Mouse (Mus musculus): ENCODE measurements around the gene Cd8a. TPM values are rescaled to one million over a fixed set of nuclear protein-coding genes. Genes with fewer than 3 reads are reported as not detected.

Gene Cd8a
- total and polyA plus RNA-seq, 2 experiments from 2014 or later = not detected

- no peak for TF ChIP-seq CTCF (IDR thresholded peaks at IDR 0.05)
Observed at GRCm38 (mm10) chr6:71372041-71372720, 1.0 kb upstream of the Cd8a start.

GRCm38 (mm10) chr6:71374311-71374829 lies 1.1 kb downstream of the Cd8a start:
- Histone ChIP-seq H3K9me3 (ENCODE audit: low read length) (no peaks in the 10 kb centered on the region), H3K27me3 (ENCODE audit: insufficient read depth, low read length) (no peaks in the 10 kb centered on the region), H3K4me1 (ENCODE audit: insufficient read depth, low read length) (no peaks in the 10 kb centered on the region), H3K4me3 (ENCODE audit: low read depth, low read length) (no peak overlapping the region), H3K27ac (ENCODE audit: low read depth, low read length) (no peak overlapping the region), H3K36me3 (ENCODE audit: insufficient read depth, low read length) (no peaks in the 10 kb centered on the region), H3K9ac (replicated peaks; ENCODE audit: low read length, poor library complexity, severe bottlenecking) (no peak overlapping the region), H3K4me2 (ENCODE audit: low read depth, low read length, poor library complexity, severe bottlenecking) (no peak overlapping the region)
- ATAC-seq (ENCODE audit: low FRiP score) (no peak), DNase-seq (ENCODE audit: low spot score) (no peak)
- 87% methylated on average over 19 of the region's 19 CpGs for WGBS
- TF ChIP-seq CTCF (IDR thresholded peaks at IDR 0.05) = no peak

More at GRCm38 (mm10) chr6:71372041-71372720, 1.0 kb upstream of the Cd8a start:
- ATAC-seq (ENCODE audit: low FRiP score) (no peak), DNase-seq (ENCODE audit: low spot score) (no peak)
- H3K27ac ChIP-seq (ENCODE audit: low read depth, low read length) = no peak overlapping the region
- no peaks in the 10 kb centered on the region for H3K4me1 ChIP-seq (ENCODE audit: insufficient read depth, low read length)
- H3K36me3 ChIP-seq (ENCODE audit: insufficient read depth, low read length) = no peaks in the 10 kb centered on the region
- no peaks in the 10 kb centered on the region for H3K27me3 ChIP-seq (ENCODE audit: insufficient read depth, low read length)
- H3K9ac ChIP-seq (replicated peaks; ENCODE audit: low read length, poor library complexity, severe bottlenecking) = no peak overlapping the region
- H3K9me3 ChIP-seq (ENCODE audit: low read length) = no peaks in the 10 kb centered on the region
- no peak overlapping the region for H3K4me3 ChIP-seq (ENCODE audit: low read depth, low read length)
- H3K4me2 ChIP-seq (ENCODE audit: low read depth, low read length, poor library complexity, severe bottlenecking) = no peak overlapping the region
- 83% methylated on average over 5 of the region's 5 CpGs for WGBS

- no peaks in the 10 kb centered on the region for H3K9me3 ChIP-seq (ENCODE audit: low read length)
- H3K36me3 ChIP-seq (ENCODE audit: insufficient read depth, low read length) = no peaks in the 10 kb centered on the region
- H3K4me1 ChIP-seq (ENCODE audit: insufficient read depth, low read length) = no peaks in the 10 kb centered on the region
- DNase-seq (ENCODE audit: low spot score) = no peak
- no peak overlapping the region for H3K9ac ChIP-seq (replicated peaks; ENCODE audit: low read length, poor library complexity, severe bottlenecking)
- 82% methylated on average over 2 of the region's 2 CpGs for WGBS
- no peak for ATAC-seq (ENCODE audit: low FRiP score)
- no peak overlapping the region for H3K4me2 ChIP-seq (ENCODE audit: low read depth, low read length, poor library complexity, severe bottlenecking)
- H3K27me3 ChIP-seq (ENCODE audit: insufficient read depth, low read length) = no peaks in the 10 kb centered on the region
- no peak for TF ChIP-seq CTCF (IDR thresholded peaks at IDR 0.05)
- H3K4me3 ChIP-seq (ENCODE audit: low read depth, low read length) = no peak overlapping the region
- no peak overlapping the region for H3K27ac ChIP-seq (ENCODE audit: low read depth, low read length)
Observed at GRCm38 (mm10) chr6:71374921-71375320, 1.7 kb downstream of the Cd8a start.

- no peak for DNase-seq (ENCODE audit: low spot score)
- Histone ChIP-seq H3K36me3 (ENCODE audit: insufficient read depth, low read length) (no peaks in the 10 kb centered on the region), H3K27ac (ENCODE audit: low read depth, low read length) (no peak overlapping the region), H3K27me3 (ENCODE audit: insufficient read depth, low read length) (no peaks in the 10 kb centered on the region), H3K4me2 (ENCODE audit: low read depth, low read length, poor library complexity, severe bottlenecking) (no peak overlapping the region), H3K9me3 (ENCODE audit: low read length) (no peaks in the 10 kb centered on the region), H3K4me3 (ENCODE audit: low read depth, low read length) (no peak overlapping the region), H3K9ac (replicated peaks; ENCODE audit: low read length, poor library complexity, severe bottlenecking) (no peak overlapping the region), H3K4me1 (ENCODE audit: insufficient read depth, low read length) (no peaks in the 10 kb centered on the region)
- no peak for TF ChIP-seq CTCF (IDR thresholded peaks at IDR 0.05)
- ATAC-seq (ENCODE audit: low FRiP score) = no peak
- WGBS = 95% methylated on average over 13 of the region's 13 CpGs
Observed at GRCm38 (mm10) chr6:71376711-71377110, 3.5 kb downstream of the Cd8a start.

- Histone ChIP-seq H3K4me2 (ENCODE audit: low read depth, low read length, poor library complexity, severe bottlenecking) (no peak overlapping the region), H3K27me3 (ENCODE audit: insufficient read depth, low read length) (no peaks in the 10 kb centered on the region), H3K4me1 (ENCODE audit: insufficient read depth, low read length) (no peaks in the 10 kb centered on the region), H3K9ac (replicated peaks; ENCODE audit: low read length, poor library complexity, severe bottlenecking) (no peak overlapping the region), H3K9me3 (ENCODE audit: low read length) (no peaks in the 10 kb centered on the region), H3K27ac (ENCODE audit: low read depth, low read length) (no peak overlapping the region), H3K4me3 (ENCODE audit: low read depth, low read length) (no peak overlapping the region), H3K36me3 (ENCODE audit: insufficient read depth, low read length) (no peaks in the 10 kb centered on the region)
- no peak for DNase-seq (ENCODE audit: low spot score)
- no peak for ATAC-seq (ENCODE audit: low FRiP score)
- TF ChIP-seq CTCF (IDR thresholded peaks at IDR 0.05) = no peak
- WGBS = 96% methylated on average over 5 of the region's 5 CpGs
Observed at GRCm38 (mm10) chr6:71381654-71382053, 8.4 kb downstream of the Cd8a start.

GRCm38 (mm10) chr6:71390496-71390895 lies 17.3 kb downstream of the Cd8a start:
- DNase-seq (ENCODE audit: low spot score) = peak; percentile 42
- TF ChIP-seq CTCF (IDR thresholded peaks at IDR 0.05) = no peak

More at GRCm38 (mm10) chr6:71390496-71390895, 17.3 kb downstream of the Cd8a start:
- 93% methylated on average over 2 of the region's 2 CpGs for WGBS
- H3K4me2 ChIP-seq (ENCODE audit: low read depth, low read length, poor library complexity, severe bottlenecking) = no peak overlapping the region
- peaks cover 14% of the 10 kb centered on the region for H3K36me3 ChIP-seq (ENCODE audit: insufficient read depth, low read length)
- H3K9ac ChIP-seq (replicated peaks; ENCODE audit: low read length, poor library complexity, severe bottlenecking) = no peak overlapping the region
- ATAC-seq (ENCODE audit: low FRiP score) = no peak
- H3K4me3 ChIP-seq (ENCODE audit: low read depth, low read length) = no peak overlapping the region
- no peaks in the 10 kb centered on the region for H3K4me1 ChIP-seq (ENCODE audit: insufficient read depth, low read length)
- no peaks in the 10 kb centered on the region for H3K9me3 ChIP-seq (ENCODE audit: low read length)
- H3K27me3 ChIP-seq (ENCODE audit: insufficient read depth, low read length) = no peaks in the 10 kb centered on the region
- no peak overlapping the region for H3K27ac ChIP-seq (ENCODE audit: low read depth, low read length)
